Mouse (Mus musculus): ENCODE results near the gene Nrtn.

DNA sequence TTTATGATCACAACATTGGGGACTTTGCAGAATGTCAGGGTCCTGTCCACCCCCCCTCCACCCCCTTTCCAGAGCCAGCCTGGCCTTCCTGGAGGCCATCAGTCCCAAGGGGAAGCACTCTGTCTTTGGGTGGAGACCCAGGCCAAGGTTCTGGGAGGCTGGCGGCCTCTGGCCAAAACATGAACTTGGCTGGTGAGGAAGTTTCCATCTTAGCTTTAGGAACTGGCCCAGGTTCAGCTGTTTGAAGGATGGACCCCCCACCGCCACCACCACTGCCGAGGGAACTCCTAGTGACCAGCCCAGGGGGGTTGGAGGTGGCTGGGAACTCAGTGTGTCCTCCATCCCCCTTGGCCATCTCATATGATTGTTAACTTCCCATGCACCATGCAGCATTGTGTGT is 3.7 kb upstream of the Nrtn start:
- no peak for TF ChIP-seq CTCF (IDR thresholded peaks at IDR 0.05; ENCODE audit: low read depth)
- TF ChIP-seq EP300 (optimal IDR thresholded peaks at IDR 0.05), result no peak
